Mouse (Mus musculus) midbrain, postnatal 0 days (tissue): ENCODE measurements around the gene Mcpt9. TPM values are rescaled to one million over a fixed set of nuclear protein-coding genes. Genes with fewer than 3 reads are reported as not detected.
"Not testable (repeated sequence)": the region's sequence is repeated elsewhere in the genome, so short reads cannot be mapped to it uniquely, and the experiment has no call there.

Experiments
- ATAC-seq: fragments of 200-750 bp; cut with Nextera tagmentation; 2 replicates; pipeline ENCODE4 v1.8.0; 2017; ENCODE audit warnings: moderate number of reproducible peaks, mild to moderate bottlenecking, moderate TSS enrichment, moderate library complexity; ENCODE audit not compliant: low FRiP score
- DNase-seq: peaks from one replicate; pipeline ENCODE4 v3.0.0-alpha.2; 2015; ENCODE audit warnings: low spot score
- H3K27ac ChIP-seq: fragments of 300-500 bp; sonication (generic); 2 replicates; pipeline ENCODE4 v1.5.1; 2014; ENCODE audit warnings: low read depth, mild to moderate bottlenecking, low read length, mixed read lengths
- H3K27me3 ChIP-seq: fragments of 300-500 bp; sonication (generic); 2 replicates; pipeline ENCODE4 v1.6.1; 2014; ENCODE audit warnings: low read length, control low read depth, mixed read lengths; ENCODE audit not compliant: insufficient read depth
- H3K36me3 ChIP-seq: fragments of 300-500 bp; sonication (generic); 2 replicates; pipeline ENCODE4 v1.6.1; 2014; ENCODE audit warnings: low read length, control low read depth, mixed read lengths; ENCODE audit not compliant: insufficient read depth
- H3K4me1 ChIP-seq: fragments of 300-500 bp; sonication (generic); 2 replicates; pipeline ENCODE4 v1.6.1; 2014; ENCODE audit warnings: mild to moderate bottlenecking, control low read depth, antibody characterized with exemption, low read length, mixed read lengths; ENCODE audit not compliant: insufficient read depth
- H3K4me2 ChIP-seq: fragments of 300-500 bp; sonication (generic); 2 replicates; pipeline ENCODE4 v1.6.1; 2014; ENCODE audit warnings: low read depth, mild to moderate bottlenecking, low read length, mixed read lengths; ENCODE audit not compliant: poor library complexity, severe bottlenecking
- H3K4me3 ChIP-seq: fragments of 300-500 bp; sonication (generic); 2 replicates; pipeline ENCODE4 v1.5.1; 2014; ENCODE audit warnings: low read depth, mild to moderate bottlenecking, low read length, moderate library complexity
- H3K9ac ChIP-seq: fragments of 300-500 bp; sonication (generic); replicated peaks from 2 replicates; pipeline ENCODE4 v1.6.1; 2014; ENCODE audit warnings: mild to moderate bottlenecking, low read length, moderate library complexity, mixed read lengths; ENCODE audit not compliant: poor library complexity, severe bottlenecking
- H3K9me3 ChIP-seq: fragments of 300-500 bp; sonication (generic); 2 replicates; pipeline ENCODE4 v1.6.1; 2016; ENCODE audit warnings: low read length, control low read depth
- CTCF ChIP-seq: IDR thresholded peaks from 2 replicates; pipeline ENCODE4 v1.5.1; 2016; ENCODE audit warnings: antibody characterized with exemption, mild to moderate bottlenecking
- WGBS: fragments of 180-500 bp; shearing (Covaris S2); extraction: QIAGEN DNeasy Blood & Tissue Kit; methylation state at CpG from one replicate; pipeline ENCODE4 v1.1.7; 2014; 5-methylcytosine and 5-hydroxymethylcytosine counted together
- polyA plus RNA-seq: library from polyadenylated mRNA; unstranded; fragments of >200 nt; fragmentation: Nextera tagmentation; extraction: Ambion mirVana; gene quantifications from 2 replicates; pipeline ENCODE4 v1.2.1, GENCODE M21; 2015
- total RNA-seq: library from RNA; depleted of rRNA; stranded (reverse); fragments of >200 nt; gene quantifications from 2 replicates; pipeline ENCODE4 v1.2.3, GENCODE M21; 2014; rRNA removed

Gene Mcpt9
- not detected in 2 replicates for total RNA-seq
- not detected in 2 replicates for polyA plus RNA-seq

- not testable (repeated sequence) for H3K9ac ChIP-seq, H3K4me3 ChIP-seq, H3K27ac ChIP-seq, ATAC-seq, DNase-seq, H3K9me3 ChIP-seq, H3K4me1 ChIP-seq, H3K27me3 ChIP-seq, H3K4me2 ChIP-seq, H3K36me3 ChIP-seq
- WGBS, result 90% methylated on average over 3 of the region's 3 CpGs
These were observed at the start of gene Mcpt9 for GRCm38 (mm10) chr14:56030395-56030794. Mcpt9 (minus strand) TSS chr14:56030495.

GRCm38 (mm10) chr14:56062213-56062612 is 31.9 kb upstream of the Mcpt9 start, which contains the start of gene Mcpt4:
Mcpt4 (minus strand) TSS chr14:56062313.
- H3K4me3 ChIP-seq, H3K4me1 ChIP-seq, H3K9ac ChIP-seq, H3K36me3 ChIP-seq, H3K4me2 ChIP-seq, ATAC-seq, H3K9me3 ChIP-seq, H3K27me3 ChIP-seq, H3K27ac ChIP-seq, DNase-seq: not testable (repeated sequence)
- 81% methylated on average over 3 of the region's 3 CpGs for WGBS

GRCm38 (mm10) chr14:56057722-56058121 is 27.4 kb upstream of the Mcpt9 start:
- Histone ChIP-seq H3K9ac (no peak overlapping the region), H3K27ac (no peak overlapping the region), H3K4me1 (no peaks in the 10 kb centered on the region), H3K36me3 (no peaks in the 10 kb centered on the region), H3K27me3 (no peaks in the 10 kb centered on the region), H3K4me2 (no peak overlapping the region), H3K4me3 (no peak overlapping the region), H3K9me3 (no peaks in the 10 kb centered on the region)
- TF ChIP-seq CTCF, result no peak
- DNase-seq (no peak), ATAC-seq (no peak)
- 85% methylated on average over 4 of the region's 4 CpGs for WGBS

GRCm38 (mm10) chr14:56055408-56055807 is 25.1 kb upstream of the Mcpt9 start:
- no peaks in the 10 kb centered on the region for H3K27me3 ChIP-seq
- TF ChIP-seq CTCF, result no peak
- H3K27ac ChIP-seq, result no peak overlapping the region
- no peak overlapping the region for H3K9ac ChIP-seq
- ATAC-seq (no peak), DNase-seq (no peak)
- no peaks in the 10 kb centered on the region for H3K36me3 ChIP-seq
- H3K4me2 ChIP-seq, result no peak overlapping the region
- 81% methylated on average over 3 of the region's 3 CpGs for WGBS
- H3K4me1 ChIP-seq, result no peaks in the 10 kb centered on the region
- no peak overlapping the region for H3K4me3 ChIP-seq
- H3K9me3 ChIP-seq, result no peaks in the 10 kb centered on the region

- H3K9ac ChIP-seq, H3K9me3 ChIP-seq, H3K27me3 ChIP-seq, H3K4me3 ChIP-seq, H3K36me3 ChIP-seq, DNase-seq, ATAC-seq, H3K27ac ChIP-seq, H3K4me2 ChIP-seq, H3K4me1 ChIP-seq: not testable (repeated sequence)
- 67% methylated on average over 1 of the region's 1 CpGs for WGBS
These were observed 11.5 kb upstream of the Mcpt9 start, which contains the start of gene Mcpt2 for GRCm38 (mm10) chr14:56041792-56042191. Mcpt2 (plus strand) TSS chr14:56042041.

GRCm38 (mm10) chr14:56034433-56034832 is 4.1 kb upstream of the Mcpt9 start:
- DNase-seq (no peak), ATAC-seq (no peak)
- TF ChIP-seq CTCF, result no peak
- H3K4me3 ChIP-seq, result no peak overlapping the region
- H3K4me2 ChIP-seq, result no peak overlapping the region
- no peaks in the 10 kb centered on the region for H3K36me3 ChIP-seq
- H3K4me1 ChIP-seq, result no peaks in the 10 kb centered on the region
- 100% methylated on average over 2 of the region's 2 CpGs for WGBS
- H3K9ac ChIP-seq, result no peak overlapping the region
- no peaks in the 10 kb centered on the region for H3K27me3 ChIP-seq
- H3K9me3 ChIP-seq, result no peaks in the 10 kb centered on the region
- H3K27ac ChIP-seq, result no peak overlapping the region

- not testable (repeated sequence) for H3K27ac ChIP-seq, DNase-seq, H3K4me1 ChIP-seq, H3K4me3 ChIP-seq, ATAC-seq, H3K36me3 ChIP-seq, H3K9me3 ChIP-seq, H3K4me2 ChIP-seq, H3K9ac ChIP-seq, H3K27me3 ChIP-seq
- 83% methylated on average over 3 of the region's 4 CpGs for WGBS
These were observed 9.0 kb downstream of the Mcpt9 start for GRCm38 (mm10) chr14:56021305-56021704.
